13 mouse cellular contexts compared by ENCODE assay signal in genomic region chr11:114965182-114965828, GRCm38 (mm10). TPM values are rescaled to one million over a fixed set of nuclear protein-coding genes. Genes with fewer than 3 reads are reported as not detected.
DNase-seq lines count a peak whose midpoint lies in the region; ATAC-seq and TF ChIP-seq lines count a peak whose summit lies in the region.
"Had no signal": no experiment of that assay in that cellular context is flagged by ENCODE, and none has a peak within 500 bp of the region (broad histone marks: within the 10 kb centered on the region; RNA-seq: fewer than 3 reads in every experiment).

No protein-coding gene starts in this region.

- H3K4me2 ChIP-seq in liver, embryonic 16.5 days (ENCODE audit: low read depth, low read length), result no peak overlapping the region
- H3K4me2 ChIP-seq: neural tube, embryonic 15.5 days had no signal

- H3K27ac ChIP-seq in bone marrow, adult 2 months (ENCODE audit: control insufficient read depth, insufficient read depth, low read depth, low read length, poor library complexity), result peak overlapping the region; percentile 66
- no peak overlapping the region for H3K27ac ChIP-seq in liver, embryonic 16.5 days (ENCODE audit: low read length)
- H3K27ac ChIP-seq: hindbrain, embryonic 10.5 days; kidney, postnatal 0 days; neural tube, embryonic 15.5 days had no signal

- H3K36me3 ChIP-seq in liver, embryonic 16.5 days (ENCODE audit: control insufficient read depth, insufficient read depth), result no peaks in the 10 kb centered on the region
- H3K36me3 ChIP-seq: hindbrain, embryonic 10.5 days; neural tube, embryonic 15.5 days had no signal

- TF ChIP-seq POLR2A in lung, adult 2 months (IDR thresholded peaks at IDR 0.05; ENCODE audit: borderline replicate concordance, extremely low read depth, low read depth, low read length), result no peak
- no peak for TF ChIP-seq POLR2A in bone marrow, adult 2 months (IDR thresholded peaks at IDR 0.05; ENCODE audit: borderline replicate concordance, control insufficient read depth, low read depth, low read length)

- H3K4me3 ChIP-seq in lung, adult 2 months (replicated peaks; ENCODE audit: extremely low read depth, low read depth, low read length), result no peak overlapping the region
- no peak overlapping the region for H3K4me3 ChIP-seq in bone marrow, adult 2 months (replicated peaks; ENCODE audit: control insufficient read depth, low read depth, low read length)
- no peak overlapping the region for H3K4me3 ChIP-seq in liver, embryonic 16.5 days (ENCODE audit: low read depth, low read length)
- H3K4me3 ChIP-seq: hindbrain, embryonic 10.5 days; neural tube, embryonic 15.5 days had no signal

- no peaks in the 10 kb centered on the region for H3K9me3 ChIP-seq in liver, embryonic 16.5 days (replicated peaks; ENCODE audit: control insufficient read depth, low read length)
- H3K9me3 ChIP-seq: hindbrain, embryonic 10.5 days; neural tube, embryonic 15.5 days had no signal

- H3K27me3 ChIP-seq in liver, embryonic 16.5 days (ENCODE audit: control insufficient read depth, insufficient read depth, low read depth, low read length), result no peaks in the 10 kb centered on the region
- H3K27me3 ChIP-seq: neural tube, embryonic 15.5 days had no signal

- peak; percentile 26 to 33 for DNase-seq in lung, adult 18-20 months
- DNase-seq in lung, adult 2 months, result no peak
- DNase-seq in skeletal muscle tissue, adult 2 months (ENCODE audit: low read depth, low spot score), result peak; percentile 18
- DNase-seq in embryo, embryonic 9.5 days (ENCODE audit: extremely low spot score), result no peak
- DNase-seq in urinary bladder, postnatal 25 days (ENCODE audit: low spot score), result no peak
- no peak for DNase-seq in right cerebral cortex, postnatal 10 days (ENCODE audit: low spot score in 2 of 2)
- DNase-seq: cerebellum, adult 11 months had no signal

- ATAC-seq in liver, embryonic 16.5 days (ENCODE audit: low read depth), result peak; percentile 59

- TF ChIP-seq CTCF in lung, adult 2 months (IDR thresholded peaks at IDR 0.05; ENCODE audit: insufficient read depth, low read length), result no peak
- TF ChIP-seq CTCF in bone marrow, adult 2 months (IDR thresholded peaks at IDR 0.05; ENCODE audit: control insufficient read depth, insufficient read depth, low read length), result no peak

- no peak overlapping the region for H3K9ac ChIP-seq in liver, embryonic 16.5 days (ENCODE audit: low read depth, low read length)
- H3K9ac ChIP-seq: neural tube, embryonic 15.5 days had no signal

- 20% methylated on average over 3 of the region's 3 CpGs for WGBS in lung, adult 2 months
- WGBS in bone marrow, adult 2 months, result 6% methylated on average over 3 of the region's 3 CpGs
- WGBS in liver, embryonic 16.5 days (ENCODE audit: insufficient replicate concordance), result 11% methylated on average over 3 of the region's 3 CpGs

- no peaks in the 10 kb centered on the region for H3K4me1 ChIP-seq in lung, adult 2 months (ENCODE audit: control insufficient read depth, insufficient read depth, low read length)
- H3K4me1 ChIP-seq in bone marrow, adult 2 months (ENCODE audit: control insufficient read depth, insufficient read depth, low read length), result peaks cover 6% of the 10 kb centered on the region
- H3K4me1 ChIP-seq in liver, embryonic 16.5 days (ENCODE audit: control insufficient read depth, low read depth, low read length), result no peaks in the 10 kb centered on the region
- H3K4me1 ChIP-seq: hindbrain, embryonic 10.5 days; neural tube, embryonic 15.5 days had no signal

RNA-seq across cellular contexts. Expression of gene Cd300c, which starts 3.7 kb away (rescaled TPM):
- 0.68 and 1.2 TPM in 2 replicates for polyA plus RNA-seq in lung, adult 2 months (2012; rRNA removed)
- polyA plus RNA-seq in bone marrow, adult 2 months (2011; ENCODE audit: insufficient read depth, insufficient read length, low replicate concordance, missing spikeins), result 4.0 and 12.7 TPM in 2 replicates
- 0.14 TPM in 1 of 2 replicates, not detected in the other for polyA plus RNA-seq in liver, embryonic 16.5 days (2015; fragmentation: Nextera tagmentation; extraction: Ambion mirVana)
- polyA plus RNA-seq: embryonic facial prominence, embryonic 11.5 days; hindbrain, embryonic 10.5 days; kidney, postnatal 0 days; neural tube, embryonic 15.5 days had no signal

RNA-seq across cellular contexts. Expression of gene Cd300ld, which starts 24.4 kb away (rescaled TPM):
- polyA plus RNA-seq in lung, adult 2 months (2012; rRNA removed), result 2.9 and 5.4 TPM in 2 replicates
- polyA plus RNA-seq in bone marrow, adult 2 months (2011; ENCODE audit: insufficient read depth, insufficient read length, low replicate concordance, missing spikeins), result 5.2 and 10.5 TPM in 2 replicates
- polyA plus RNA-seq in liver, embryonic 16.5 days (2015; fragmentation: Nextera tagmentation; extraction: Ambion mirVana), result 0.97 and 1.3 TPM in 2 replicates
- polyA plus RNA-seq: neural tube, embryonic 15.5 days had no signal

RNA-seq across cellular contexts. Expression of gene Cd300lb, which starts 31.1 kb away (rescaled TPM):
- polyA plus RNA-seq in lung, adult 2 months (2012; rRNA removed), result 2.4 and 5.4 TPM in 2 replicates
- polyA plus RNA-seq in bone marrow, adult 2 months (2011; ENCODE audit: insufficient read depth, insufficient read length, low replicate concordance, missing spikeins), result 3.1 and 17.5 TPM in 2 replicates
- 1.5 and 1.9 TPM in 2 replicates for polyA plus RNA-seq in liver, embryonic 16.5 days (2015; fragmentation: Nextera tagmentation; extraction: Ambion mirVana)
- polyA plus RNA-seq: embryonic facial prominence, embryonic 11.5 days had no signal

RNA-seq across cellular contexts. Expression of gene Cd300c2, which starts 36.4 kb away (rescaled TPM):
- polyA plus RNA-seq in lung, adult 2 months (2012; rRNA removed), result 15.5 and 24.6 TPM in 2 replicates
- 5.5 and 21.7 TPM in 2 replicates for polyA plus RNA-seq in bone marrow, adult 2 months (2011; ENCODE audit: insufficient read depth, insufficient read length, low replicate concordance, missing spikeins)
- 9.8 and 11.1 TPM in 2 replicates for polyA plus RNA-seq in liver, embryonic 16.5 days (2015; fragmentation: Nextera tagmentation; extraction: Ambion mirVana)

RNA-seq across cellular contexts. Expression of gene Cd300ld2, which starts 50.7 kb away (rescaled TPM):
- polyA plus RNA-seq in lung, adult 2 months (2012; rRNA removed), result 0.18 and 0.32 TPM in 2 replicates
- not detected in 2 replicates for polyA plus RNA-seq in bone marrow, adult 2 months (2011; ENCODE audit: insufficient read depth, insufficient read length, low replicate concordance, missing spikeins)
- polyA plus RNA-seq in liver, embryonic 16.5 days (2015; fragmentation: Nextera tagmentation; extraction: Ambion mirVana), result not detected in 2 replicates
- polyA plus RNA-seq: embryonic facial prominence, embryonic 11.5 days; hindbrain, embryonic 10.5 days; kidney, postnatal 0 days; neural tube, embryonic 15.5 days had no signal

Comparison
In these comparisons a context has a peak if more than half of its experiments do, and no peak if none do; other contexts are left out.
1. DNase-seq: peak in lung, adult 18-20 months (2 of 2) and skeletal muscle tissue, adult 2 months (single experiment); none in lung, adult 2 months (single experiment), embryo, embryonic 9.5 days (single experiment), urinary bladder, postnatal 25 days (single experiment) and right cerebral cortex, postnatal 10 days (0 of 2).